Mouse (Mus musculus): ENCODE measurements around the gene Syt5. TPM values are rescaled to one million over a fixed set of nuclear protein-coding genes. Genes with fewer than 3 reads are reported as not detected.

Gene Syt5
- 292 and 326 TPM in 2 replicates for polyA plus RNA-seq (2021; fragmentation: Nextera tagmentation)
- long read RNA-seq, experiment 1, transcript Syt5-201 (8 exons, 1,750 nt) = major isoform, 24 of 198 reads
- long read RNA-seq, experiment 1, partial matches to known transcripts = 23 of 198 reads
- long read RNA-seq, experiment 1, other reads (novel, unspliced or antisense) = 151 of 198 reads
- long read RNA-seq, experiment 2, transcript Syt5-201 (8 exons, 1,750 nt) = major isoform, 47 of 513 reads
- long read RNA-seq, experiment 2, partial matches to known transcripts = 11 of 513 reads
- long read RNA-seq, experiment 2, other reads (novel, unspliced or antisense) = 455 of 513 reads

DNA sequence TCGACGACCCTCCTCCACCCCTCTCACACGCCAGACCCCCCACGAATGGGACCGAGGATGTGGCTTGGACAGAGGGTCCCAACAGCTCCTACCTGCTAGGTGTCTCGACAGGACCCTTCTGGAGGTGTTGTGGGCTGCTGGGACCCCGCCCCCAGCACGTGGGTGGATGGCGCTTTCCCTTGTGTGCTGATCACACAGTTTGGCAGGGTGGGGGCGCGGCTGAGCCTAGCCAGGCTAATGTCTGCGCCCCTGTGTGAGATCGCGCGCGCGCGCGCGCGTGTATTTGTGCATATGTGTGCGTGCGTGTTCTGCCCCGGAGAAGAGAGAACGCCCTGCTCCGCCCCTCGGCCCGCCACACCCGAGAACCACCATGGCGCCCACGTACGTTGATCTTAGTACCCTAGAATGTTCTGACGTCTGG, at the start of gene Syt5:
Gene Syt5 (minus strand): TSS at position 321 of the 421 bp plus-strand sequence.

DNA sequence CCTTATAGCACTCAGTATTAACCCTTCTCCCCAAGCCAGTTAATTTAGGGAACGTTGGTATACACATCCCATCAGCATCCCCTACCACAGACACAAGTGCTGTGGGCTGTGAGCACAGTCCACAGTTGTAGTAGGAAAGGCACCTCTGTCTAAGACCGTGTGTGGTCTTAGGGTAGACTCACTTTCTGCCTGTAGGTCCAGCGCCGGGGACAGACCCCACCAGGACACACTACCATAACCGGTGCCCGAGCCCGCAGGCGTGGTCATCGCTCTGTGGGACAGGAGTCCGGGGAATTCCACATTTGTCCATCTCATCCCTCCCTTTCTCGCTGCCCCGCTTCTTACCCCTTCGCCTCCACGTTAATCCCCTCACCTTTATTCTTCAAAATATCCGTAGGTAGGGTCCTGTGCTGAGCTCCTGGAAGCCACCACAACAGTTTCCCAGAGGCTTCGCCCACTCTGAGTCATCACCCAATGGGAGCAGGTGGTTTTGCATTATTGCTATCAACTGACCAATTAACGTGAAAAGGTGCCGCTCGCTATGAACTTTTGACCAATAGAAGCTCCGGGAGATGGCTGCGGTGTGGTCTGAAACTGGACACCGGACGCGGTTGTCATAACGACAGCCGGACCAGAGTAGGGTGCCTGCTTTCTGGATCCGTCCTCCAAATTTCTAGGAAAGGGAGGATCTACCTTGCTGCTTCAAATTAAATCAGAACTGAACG, 15.2 kb downstream of the Syt5 start, which contains the start of gene Dnaaf3:
Gene Dnaaf3 (minus strand): TSS at position 449 of the 725 bp plus-strand sequence.

DNA sequence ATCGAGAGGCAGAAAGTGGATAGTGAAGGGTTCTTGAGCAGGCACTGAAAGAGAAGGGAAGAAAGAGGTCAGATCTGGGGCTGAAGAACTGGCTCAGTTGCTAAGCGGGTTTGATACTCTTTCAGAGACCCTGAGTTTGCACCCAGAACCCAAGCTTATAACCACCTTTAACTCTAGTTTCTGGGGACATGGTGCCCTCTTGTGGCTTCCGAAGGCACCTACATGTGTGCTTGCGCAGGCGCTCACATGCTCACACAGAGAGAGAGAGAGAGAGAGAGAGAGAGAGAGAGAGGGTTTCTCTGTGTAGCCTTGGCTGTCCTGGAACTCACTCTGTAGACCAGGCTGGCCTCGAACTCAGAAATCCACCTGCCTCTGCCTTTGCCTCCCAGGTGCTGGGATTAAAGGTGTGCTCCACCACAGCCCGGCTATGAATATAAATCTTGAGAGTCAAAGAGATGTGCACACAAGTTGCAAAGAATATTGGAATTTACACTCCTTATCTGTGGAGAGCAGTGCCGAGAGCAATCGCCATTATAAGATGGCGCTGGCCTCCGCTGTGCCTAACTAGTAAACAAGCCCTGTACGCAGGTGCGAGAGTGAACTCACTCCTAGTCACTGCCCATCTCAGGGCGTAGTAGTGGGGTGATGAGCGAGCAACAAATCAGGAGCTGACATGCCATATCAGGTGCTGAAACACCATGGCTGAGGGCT, 23.0 kb downstream of the Syt5 start, which contains the start of gene Tnni3:
Gene Tnni3 (minus strand): TSS at position 18 of the 711 bp plus-strand sequence.

DNA sequence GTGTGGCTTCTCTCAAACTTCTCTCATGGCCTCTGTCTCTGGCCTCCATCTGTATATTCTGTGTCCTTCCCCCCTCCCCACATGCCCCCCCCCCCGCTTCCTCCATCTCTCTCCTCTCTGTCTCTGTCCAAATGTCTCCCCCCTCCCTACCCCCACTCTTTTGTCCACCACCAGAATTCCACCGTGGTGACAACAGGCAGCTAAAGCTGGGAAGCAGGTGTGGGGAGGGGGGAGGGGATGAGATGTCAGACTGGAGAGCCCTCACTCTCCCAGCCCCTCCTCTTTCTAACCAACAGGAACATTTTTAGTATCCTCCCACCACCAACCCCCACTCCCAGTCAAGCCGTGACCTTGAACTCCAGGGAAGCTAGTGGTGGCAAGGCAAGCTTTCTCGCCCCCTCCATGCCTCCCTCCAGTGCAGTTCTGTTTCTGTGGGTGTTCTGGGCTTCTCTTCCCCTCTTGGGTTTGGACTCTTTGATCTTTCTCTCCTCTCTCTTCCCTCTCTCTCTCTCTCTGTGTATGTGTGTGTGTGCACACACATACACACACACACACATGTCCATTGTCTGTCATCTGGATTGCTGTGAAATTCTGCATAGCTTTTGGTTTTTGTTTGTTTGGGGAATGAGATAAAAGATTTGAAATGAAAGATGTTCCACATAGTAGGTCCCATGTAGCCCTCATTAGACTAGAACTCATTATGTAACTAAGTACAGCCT, 30.9 kb downstream of the Syt5 start, which contains the start of gene Tnnt1:
Gene Tnnt1 (minus strand): TSS at position 51 of the 719 bp plus-strand sequence.

DNA sequence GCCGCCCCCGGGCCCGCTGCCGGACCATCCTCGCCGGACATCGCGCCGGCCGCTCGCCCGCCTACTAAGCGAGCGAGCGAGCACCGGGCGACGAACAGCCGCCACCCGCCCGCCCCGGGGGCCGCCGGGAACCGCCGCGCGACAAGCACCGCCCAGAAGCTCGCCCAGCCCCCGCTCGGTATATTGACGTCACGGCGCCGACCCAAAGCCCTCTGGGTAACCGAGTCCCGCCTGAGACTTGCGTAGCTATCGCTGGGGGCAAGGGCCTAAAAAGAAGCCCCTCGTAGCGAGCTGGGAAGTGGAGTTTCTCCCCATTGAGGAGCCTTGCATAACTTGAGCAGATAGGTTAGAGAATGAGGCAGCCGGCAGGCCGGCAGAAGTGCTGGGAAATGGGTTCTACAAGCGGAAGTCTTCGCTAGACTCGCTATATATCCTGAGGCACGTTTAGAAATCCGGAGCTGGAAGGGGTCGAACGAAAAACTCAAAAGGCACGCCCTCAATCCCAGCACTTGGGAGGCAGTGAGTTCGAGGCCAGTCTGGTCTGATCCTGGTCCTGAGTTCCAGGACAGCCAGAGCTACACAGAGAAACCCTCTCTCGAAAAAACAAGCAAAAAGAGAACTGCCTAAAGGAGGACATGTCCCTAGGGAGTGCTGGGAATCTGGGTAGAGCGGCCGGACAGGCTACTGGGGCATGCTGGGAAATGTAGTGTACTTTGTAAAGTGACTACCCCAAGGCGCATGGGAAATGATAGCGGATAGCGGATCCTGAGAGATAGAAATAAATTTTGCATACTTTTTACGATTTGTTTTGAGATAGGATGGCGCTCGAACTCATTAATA, 45.6 kb downstream of the Syt5 start, which contains the start of gene Ppp1r12c:
Gene Ppp1r12c (minus strand): TSS at position 123 of the 840 bp plus-strand sequence.

Small RNAs within 50 kb of the gene (microRNA-seq; reads per million reads assigned to microRNA genes)
- not detected for gene Gm23577

Other genes with a start within 250 kb of the Syt5 start
- gene Ncr1, start 209.8 kb downstream of the Syt5 start, polyA plus RNA-seq (2021; fragmentation: Nextera tagmentation) = not detected in 2 replicates
- gene Gp6, start 149.8 kb downstream of the Syt5 start, polyA plus RNA-seq (2021; fragmentation: Nextera tagmentation) = not detected in 2 replicates
- gene Rdh13, start 101.9 kb downstream of the Syt5 start, polyA plus RNA-seq (2021; fragmentation: Nextera tagmentation) = 24.6 and 35.6 TPM in 2 replicates
- gene Eps8l1, start 86.9 kb downstream of the Syt5 start, polyA plus RNA-seq (2021; fragmentation: Nextera tagmentation) = 3.0 and 3.6 TPM in 2 replicates
- 18.6 and 18.7 TPM in 2 replicates for gene Ppp1r12c, start 45.9 kb downstream of the Syt5 start, polyA plus RNA-seq (2021; fragmentation: Nextera tagmentation)
- 3.2 and 3.3 TPM in 2 replicates for gene Tnnt1, start 31.2 kb downstream of the Syt5 start, polyA plus RNA-seq (2021; fragmentation: Nextera tagmentation)
- gene Tnni3, start 23.3 kb downstream of the Syt5 start, polyA plus RNA-seq (2021; fragmentation: Nextera tagmentation) = 0.31 TPM in 1 of 2 replicates, not detected in the other
- 0.36 and 0.69 TPM in 2 replicates for gene Dnaaf3, start 15.1 kb downstream of the Syt5 start, polyA plus RNA-seq (2021; fragmentation: Nextera tagmentation)
- gene Ptprh, start 56.5 kb upstream of the Syt5 start, polyA plus RNA-seq (2021; fragmentation: Nextera tagmentation) = 0.05 and 0.08 TPM in 2 replicates
- 0.38 TPM in 1 of 2 replicates, not detected in the other for gene Tmem86b, start 83.9 kb upstream of the Syt5 start, polyA plus RNA-seq (2021; fragmentation: Nextera tagmentation)
- gene Ppp6r1, start 111.5 kb upstream of the Syt5 start, polyA plus RNA-seq (2021; fragmentation: Nextera tagmentation) = 3.4 and 5.9 TPM in 2 replicates
- 137 and 145 TPM in 2 replicates for gene Hspbp1, start 137.5 kb upstream of the Syt5 start, polyA plus RNA-seq (2021; fragmentation: Nextera tagmentation)
- 3.8 and 6.0 TPM in 2 replicates for gene Brsk1, start 143.1 kb upstream of the Syt5 start, polyA plus RNA-seq (2021; fragmentation: Nextera tagmentation)
- gene Tmem150b, start 177.7 kb upstream of the Syt5 start, polyA plus RNA-seq (2021; fragmentation: Nextera tagmentation) = not detected in 2 replicates
- gene Kmt5c, start 192.6 kb upstream of the Syt5 start, polyA plus RNA-seq (2021; fragmentation: Nextera tagmentation) = 4.3 and 4.5 TPM in 2 replicates
- 19.8 and 42.8 TPM in 2 replicates for gene Cox6b2, start 205.6 kb upstream of the Syt5 start, polyA plus RNA-seq (2021; fragmentation: Nextera tagmentation)
- gene Fam71e2, start 223.8 kb upstream of the Syt5 start, polyA plus RNA-seq (2021; fragmentation: Nextera tagmentation) = not detected in 2 replicates
- 0.18 and 0.45 TPM in 2 replicates for gene Il11, start 235.3 kb upstream of the Syt5 start, polyA plus RNA-seq (2021; fragmentation: Nextera tagmentation)
- not detected in 2 replicates for gene Tmem190, start 235.4 kb upstream of the Syt5 start, polyA plus RNA-seq (2021; fragmentation: Nextera tagmentation)
- 7.2 and 9.5 TPM in 2 replicates for gene Tmem238, start 242.1 kb upstream of the Syt5 start, polyA plus RNA-seq (2021; fragmentation: Nextera tagmentation)
- gene Rpl28, start 245.3 kb upstream of the Syt5 start, polyA plus RNA-seq (2021; fragmentation: Nextera tagmentation) = 1,085 and 1,204 TPM in 2 replicates

All from layer of hippocampus, adult 6 months (tissue).